ENCODE assay signal across 8 mouse cellular contexts in the genomic region with DNA sequence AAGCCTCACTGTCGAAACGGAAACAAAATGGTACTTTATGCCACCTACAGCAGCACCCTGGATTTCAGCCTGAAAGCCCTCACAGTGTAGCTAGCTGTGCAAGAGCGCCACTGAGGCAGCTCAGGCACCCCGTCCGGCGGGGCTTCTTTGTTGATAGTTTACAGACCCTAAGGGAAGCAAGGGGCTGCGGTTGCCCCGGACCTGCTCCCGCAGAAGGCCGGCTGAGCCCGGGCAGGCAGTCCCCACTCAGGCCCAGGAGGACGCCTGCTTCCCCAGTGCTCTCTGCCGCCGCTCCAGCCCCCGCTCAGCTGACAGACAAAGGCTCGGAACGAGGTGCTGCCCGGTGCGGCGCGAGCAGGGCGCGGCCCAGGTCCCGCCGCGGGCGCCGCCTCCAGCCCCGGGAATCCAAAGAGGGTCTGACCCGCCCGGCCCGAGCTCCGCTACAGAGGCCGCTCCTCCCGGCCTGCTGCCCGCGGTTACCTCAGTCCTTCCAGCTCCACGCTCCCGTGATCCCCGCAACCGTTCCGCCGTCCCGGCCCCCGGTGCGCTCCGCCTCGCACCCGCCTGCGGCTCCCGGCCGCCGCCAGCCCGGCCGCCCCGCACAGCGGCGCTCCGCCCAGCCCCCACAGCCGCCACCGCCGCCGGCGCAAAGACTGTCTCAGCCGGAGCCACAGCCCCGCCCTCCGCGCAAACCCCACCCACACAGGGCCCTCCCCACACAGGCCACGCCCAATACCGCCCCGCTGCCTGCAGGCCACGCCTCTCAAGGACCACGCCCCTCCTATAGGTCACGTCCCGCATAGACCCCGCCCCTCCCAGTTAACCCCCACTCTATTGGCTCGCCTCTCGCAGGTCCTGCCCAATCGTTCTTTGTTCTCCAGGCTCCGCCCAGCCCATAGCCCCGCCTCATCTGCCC. TPM values are rescaled to one million over a fixed set of nuclear protein-coding genes. Genes with fewer than 3 reads are reported as not detected.
DNase-seq lines count a peak whose midpoint lies in the region; ATAC-seq lines count a peak whose summit lies in the region.

A gene (minus strand): TSS at position 654 of the 916 bp plus-strand sequence.

- peaks cover 35% of the 10 kb centered on the region for H3K4me1 ChIP-seq in hindbrain, embryonic 14.5 days (replicated peaks; ENCODE audit: control insufficient read depth, insufficient read depth, low read length)

- WGBS in hindbrain, embryonic 14.5 days, result under 1% methylated on average over 71 of the region's 81 CpGs

- peak within 1 kb of the TSS; percentile 95 for H3K9ac ChIP-seq in hindbrain, embryonic 14.5 days

- peak within 1 kb of the TSS; percentile 93 for H3K4me3 ChIP-seq in hindbrain, embryonic 14.5 days (replicated peaks; ENCODE audit: low read length)

- peak; percentile 96 for DNase-seq in R1 (ENCODE audit: low read depth, low spot score)
- DNase-seq in cerebellum, postnatal 25 days, result peak; percentile 99 to 100
- peak; percentile 96 to 97 for DNase-seq in frontal cortex, postnatal 25 days (ENCODE audit: low spot score in 2 of 2)
- peak; percentile 97 for DNase-seq in hindbrain, embryonic 14.5 days (ENCODE audit: low spot score)
- peak; percentile 96 to 98 for DNase-seq in layer of hippocampus, postnatal 36 days
- DNase-seq in lung, postnatal 36 days, result peak; percentile 99
- peak; percentile 99 for DNase-seq in retina, postnatal 1 day
- peak; percentile 98 to 100 for DNase-seq in urinary bladder, adult 18-20 months (ENCODE audit: low spot score in 2 of 2)

- H3K36me3 ChIP-seq in hindbrain, embryonic 14.5 days (replicated peaks; ENCODE audit: control insufficient read depth, insufficient read depth), result no peaks in the 10 kb centered on the region; the same call in 1 of the 2 replicates

- peak; percentile 98 for ATAC-seq in hindbrain, embryonic 14.5 days (ENCODE audit: low FRiP score)

- no peaks in the 10 kb centered on the region for H3K27me3 ChIP-seq in hindbrain, embryonic 14.5 days (ENCODE audit: control insufficient read depth, insufficient read depth, low read length)

- H3K9me3 ChIP-seq in hindbrain, embryonic 14.5 days (ENCODE audit: control insufficient read depth, low read length), result no peaks in the 10 kb centered on the region

- H3K27ac ChIP-seq in hindbrain, embryonic 14.5 days, result peak within 1 kb of the TSS; percentile 94

- peak within 1 kb of the TSS; percentile 83 for H3K4me2 ChIP-seq in hindbrain, embryonic 14.5 days (replicated peaks)

RNA-seq across cellular contexts. Expression of the gene that starts here (rescaled TPM):
- 27.6 and 29.3 TPM in 2 replicates for polyA plus RNA-seq in hindbrain, embryonic 14.5 days (2014; fragmentation: Nextera tagmentation; extraction: Ambion mirVana)
- total RNA-seq in layer of hippocampus, postnatal 36 days (2021), result 10 to 100 TPM; 48.1 to 51.1 TPM

Comparison
In these comparisons a context has a peak if more than half of its experiments do, and no peak if none do; other contexts are left out.
1. Peak in every context shown above with its lines: DNase-seq, ATAC-seq, H3K4me3 ChIP-seq and H3K27ac ChIP-seq.